Mouse (Mus musculus) heart, embryonic 12.5 days (tissue): ENCODE data around the gene C130050O18Rik. TPM values are rescaled to one million over a fixed set of nuclear protein-coding genes. Genes with fewer than 3 reads are reported as not detected.

Experiments
- ATAC-seq: fragments of 200-750 bp; cut with Nextera tagmentation; 2 replicates; pipeline ENCODE4 v1.8.0; 2017; ENCODE audit warnings: moderate TSS enrichment, moderate library complexity; ENCODE audit not compliant: insufficient number of reproducible peaks, low FRiP score
- H3K27ac ChIP-seq: fragments of 300-500 bp; sonication (generic); 2 replicates; pipeline ENCODE4 v1.5.1; 2016; ENCODE audit warnings: mild to moderate bottlenecking, moderate library complexity; ENCODE audit not compliant: poor library complexity, severe bottlenecking
- H3K27me3 ChIP-seq: fragments of 300-500 bp; sonication (generic); replicated peaks from 2 replicates; pipeline ENCODE4 v1.6.1; 2016; ENCODE audit warnings: mild to moderate bottlenecking, moderate library complexity
- H3K36me3 ChIP-seq: fragments of 300-500 bp; sonication (generic); 2 replicates; pipeline ENCODE4 v1.6.1; 2016; ENCODE audit warnings: mild to moderate bottlenecking, moderate library complexity
- H3K4me1 ChIP-seq: fragments of 300-500 bp; sonication (generic); replicated peaks from 2 replicates; pipeline ENCODE4 v1.6.1; 2016; ENCODE audit warnings: mild to moderate bottlenecking
- H3K4me2 ChIP-seq: fragments of 300-500 bp; sonication (generic); 2 replicates; pipeline ENCODE4 v1.6.1; 2016; ENCODE audit warnings: mild to moderate bottlenecking, moderate library complexity
- H3K4me3 ChIP-seq: fragments of 300-500 bp; sonication (generic); 2 replicates; pipeline ENCODE4 v1.5.1; 2016; ENCODE audit warnings: mild to moderate bottlenecking
- H3K9ac ChIP-seq: fragments of 300-500 bp; sonication (generic); 2 replicates; pipeline ENCODE4 v1.6.1; 2016; ENCODE audit warnings: mild to moderate bottlenecking, moderate library complexity
- H3K9me3 ChIP-seq: fragments of 300-500 bp; sonication (generic); replicated peaks from 2 replicates; pipeline ENCODE4 v1.6.1; 2016; ENCODE audit warnings: mild to moderate bottlenecking, moderate library complexity
- WGBS: fragments of 180-500 bp; shearing (Covaris S2); methylation state at CpG from one replicate; pipeline ENCODE4 v1.1.7; 2016; 5-methylcytosine and 5-hydroxymethylcytosine counted together
- polyA plus RNA-seq: library from polyadenylated mRNA; unstranded; fragments of >200 nt; fragmentation: Nextera tagmentation; extraction: Ambion mirVana; gene quantifications from 2 replicates; pipeline ENCODE4 v1.2.1, GENCODE M21; 2016

C130050O18Rik gene
- polyA plus RNA-seq, 1 experiment from 2014 or later = 0.10 TPM

DNA sequence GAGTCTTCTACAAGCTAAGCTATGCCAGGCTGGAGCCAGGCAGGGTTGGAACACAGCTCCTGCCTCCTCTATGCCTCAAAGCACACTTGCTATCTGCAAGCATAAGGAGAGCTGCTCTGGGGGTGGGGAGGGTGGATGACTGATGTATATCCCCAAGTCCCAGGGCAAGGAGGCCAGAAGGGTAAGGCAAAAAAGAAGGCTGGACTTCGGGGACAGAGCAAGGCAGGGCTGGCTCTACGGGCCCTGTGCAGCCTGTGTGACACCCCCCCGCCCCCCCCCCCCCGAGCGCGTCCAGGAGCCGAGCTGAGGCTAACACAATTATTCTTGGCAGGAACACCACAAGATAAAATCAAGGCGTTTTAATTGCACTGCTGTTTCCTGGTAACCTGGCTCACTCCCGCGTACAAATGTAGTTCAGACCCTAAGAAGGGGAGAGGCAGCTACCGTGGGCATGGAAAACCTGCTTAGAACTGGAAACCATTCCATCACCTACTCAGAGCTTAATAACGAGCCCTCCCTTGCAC lies 24.8 kb downstream of the C130050O18Rik start:
- Histone ChIP-seq H3K9ac (no peak overlapping the region), H3K27me3 (peaks cover 71% of the 10 kb centered on the region), H3K4me3 (no peak overlapping the region), H3K4me1 (peaks cover 15% of the 10 kb centered on the region), H3K9me3 (no peaks in the 10 kb centered on the region), H3K27ac (no peak overlapping the region), H3K4me2 (no peak overlapping the region), H3K36me3 (no peaks in the 10 kb centered on the region)
- ATAC-seq = no peak
- 44% methylated on average over 12 of the region's 12 CpGs for WGBS

GRCm38 (mm10) chr5:139432333-139432732 lies 27.3 kb downstream of the C130050O18Rik start:
- no peak overlapping the region for H3K27ac ChIP-seq
- no peaks in the 10 kb centered on the region for H3K36me3 ChIP-seq
- H3K4me3 ChIP-seq = no peak overlapping the region
- ATAC-seq = no peak
- H3K27me3 ChIP-seq = peaks cover 46% of the 10 kb centered on the region
- H3K4me1 ChIP-seq = peaks cover 15% of the 10 kb centered on the region
- no peak overlapping the region for H3K4me2 ChIP-seq
- 78% methylated on average over 6 of the region's 6 CpGs for WGBS
- H3K9me3 ChIP-seq = no peaks in the 10 kb centered on the region
- H3K9ac ChIP-seq = no peak overlapping the region

DNA sequence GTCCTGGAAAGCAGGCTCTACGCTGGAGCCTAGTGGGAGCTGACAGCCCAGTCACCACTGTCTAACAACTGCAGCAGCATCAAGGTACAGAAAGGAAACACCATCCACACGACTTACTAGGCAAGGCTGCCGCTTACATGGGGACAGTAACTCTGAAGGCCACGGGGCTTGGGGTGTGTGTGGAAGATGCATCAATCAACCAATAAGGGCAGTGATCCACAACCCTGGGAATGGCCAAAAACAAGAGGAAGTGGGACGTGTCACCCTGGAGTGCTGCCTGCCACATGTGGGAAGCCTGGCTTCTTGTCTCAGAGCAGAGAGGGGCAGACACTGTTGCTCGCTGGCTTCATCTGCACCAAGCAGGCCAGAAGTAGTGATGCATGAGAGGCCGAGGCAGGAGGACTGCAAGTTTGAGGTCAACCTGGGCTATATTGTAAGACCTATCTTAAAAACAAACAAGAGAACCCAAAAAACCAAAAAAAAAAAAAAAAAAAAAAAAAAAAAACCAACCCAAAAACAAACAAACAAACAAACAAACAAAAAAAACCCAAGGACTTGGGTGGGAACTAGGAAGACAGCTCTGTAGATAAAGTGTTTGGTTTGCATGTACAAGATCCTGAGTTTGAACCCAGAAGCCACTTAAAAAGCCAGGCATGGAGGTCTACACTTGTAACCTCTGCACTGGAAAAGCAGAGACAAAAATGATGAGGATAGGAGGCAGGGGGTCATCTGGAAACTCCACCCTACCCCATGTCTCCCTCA lies 27.8 kb downstream of the C130050O18Rik start:
- 73% methylated on average over 7 of the region's 7 CpGs for WGBS

DNA sequence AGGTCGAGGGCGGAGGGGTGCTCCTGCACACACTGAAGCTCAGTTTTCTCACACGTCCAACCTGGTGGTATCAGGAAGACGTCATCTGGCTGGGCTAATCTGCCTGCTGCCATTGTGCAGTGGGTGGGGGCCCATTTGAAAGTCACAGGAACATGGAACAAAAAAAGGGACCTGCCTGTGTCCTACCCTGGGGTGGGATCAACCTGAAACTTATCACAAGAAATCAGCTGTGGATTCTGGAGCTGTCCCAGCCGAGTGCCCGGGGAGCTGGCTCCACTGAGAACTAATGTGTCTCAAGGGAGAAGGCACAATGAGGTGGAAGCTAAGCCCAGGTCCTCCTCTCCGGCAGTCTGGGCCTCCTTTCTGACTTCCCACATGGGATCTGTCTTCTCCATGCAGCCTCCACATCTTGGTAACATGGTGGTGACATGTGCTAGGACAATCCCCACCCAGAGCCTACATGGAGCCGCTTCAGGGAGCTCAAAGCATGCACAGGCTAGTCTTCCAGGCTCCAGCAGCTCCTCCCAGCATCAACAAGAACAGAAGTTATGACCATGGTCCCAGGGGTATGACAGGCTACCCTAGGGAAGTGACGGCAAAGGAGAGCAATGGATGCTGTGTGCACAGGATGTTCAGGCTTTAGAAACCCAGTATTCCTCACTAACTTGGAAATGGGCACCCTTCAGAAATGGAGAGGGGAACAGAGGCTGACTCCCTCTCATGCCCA lies 28.9 kb downstream of the C130050O18Rik start:
- Histone ChIP-seq H3K36me3 (no peaks in the 10 kb centered on the region), H3K27me3 (peaks cover 41% of the 10 kb centered on the region), H3K9ac (no peak overlapping the region), H3K4me1 (peaks cover 12% of the 10 kb centered on the region), H3K27ac (no peak overlapping the region), H3K4me2 (no peak overlapping the region), H3K4me3 (no peak overlapping the region), H3K9me3 (no peaks in the 10 kb centered on the region)
- no peak for ATAC-seq
- 71% methylated on average over 9 of the region's 9 CpGs for WGBS

More for the DNA sequence above, 27.8 kb downstream of the C130050O18Rik start:
- Histone ChIP-seq H3K9me3 (no peaks in the 10 kb centered on the region), H3K27me3 (peaks cover 43% of the 10 kb centered on the region), H3K9ac (no peak overlapping the region), H3K36me3 (no peaks in the 10 kb centered on the region), H3K27ac (no peak overlapping the region), H3K4me1 (peaks cover 14% of the 10 kb centered on the region), H3K4me2 (no peak overlapping the region), H3K4me3 (no peak overlapping the region)
- ATAC-seq = no peak

DNA sequence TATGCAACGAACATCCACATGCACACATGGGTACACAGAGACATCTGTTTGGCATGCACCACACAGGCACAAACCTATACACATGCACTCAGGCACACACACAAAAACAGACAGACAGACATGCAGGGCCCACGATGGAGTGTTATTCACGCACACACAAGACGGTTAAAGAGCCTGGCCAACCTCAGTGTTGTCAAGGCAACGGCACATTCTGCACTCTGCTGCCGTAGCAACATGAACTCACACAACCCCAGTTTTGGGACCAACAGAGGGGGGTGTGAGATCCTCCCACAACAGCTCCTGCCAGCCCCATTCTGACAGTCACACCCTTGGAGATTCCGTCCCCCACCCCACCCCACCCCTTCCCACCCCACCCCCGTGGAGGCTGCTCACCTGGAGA lies 29.9 kb downstream of the C130050O18Rik start:
- H3K9me3 ChIP-seq = no peaks in the 10 kb centered on the region
- 74% methylated on average over 8 of the region's 8 CpGs for WGBS
- H3K4me3 ChIP-seq = no peak overlapping the region
- peaks cover 6% of the 10 kb centered on the region for H3K4me1 ChIP-seq
- H3K9ac ChIP-seq = no peak overlapping the region
- no peak for ATAC-seq
- H3K27me3 ChIP-seq = peaks cover 34% of the 10 kb centered on the region; the same call in 1 of the 2 replicates
- H3K36me3 ChIP-seq = no peaks in the 10 kb centered on the region
- no peak overlapping the region for H3K4me2 ChIP-seq
- H3K27ac ChIP-seq = no peak overlapping the region

GRCm38 (mm10) chr5:139437769-139438168 lies 32.7 kb downstream of the C130050O18Rik start:
- WGBS = 83% methylated on average over 4 of the region's 4 CpGs
- Histone ChIP-seq H3K27ac (no peak overlapping the region), H3K4me2 (no peak overlapping the region), H3K4me1 (no peaks in the 10 kb centered on the region), H3K9me3 (no peaks in the 10 kb centered on the region), H3K27me3 (peaks cover 20% of the 10 kb centered on the region), H3K4me3 (no peak overlapping the region), H3K36me3 (no peaks in the 10 kb centered on the region), H3K9ac (no peak overlapping the region)
- ATAC-seq = no peak

DNA sequence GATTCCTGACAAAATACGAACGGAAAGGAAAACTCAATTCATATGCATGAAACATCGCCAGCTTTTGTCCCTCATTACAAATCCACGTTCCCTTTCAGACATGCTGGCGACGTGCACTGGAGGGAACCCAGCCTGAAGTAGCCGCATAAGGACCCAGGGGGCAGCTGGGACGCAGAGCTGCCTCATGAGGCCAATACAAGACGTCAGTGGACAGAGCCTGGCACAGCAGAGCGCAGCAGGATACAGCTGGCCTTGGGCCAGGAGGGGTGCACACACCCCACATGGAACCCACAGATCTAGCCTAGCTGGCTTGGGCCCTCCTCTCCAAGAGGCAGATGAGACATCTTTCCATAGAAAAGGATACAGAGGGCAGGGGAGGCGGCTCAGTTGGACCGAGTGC lies 33.4 kb downstream of the C130050O18Rik start:
- peaks cover 19% of the 10 kb centered on the region for H3K27me3 ChIP-seq
- H3K27ac ChIP-seq = no peak overlapping the region
- H3K9me3 ChIP-seq = no peaks in the 10 kb centered on the region
- no peaks in the 10 kb centered on the region for H3K36me3 ChIP-seq
- no peak overlapping the region for H3K4me3 ChIP-seq
- 89% methylated on average over 12 of the region's 12 CpGs for WGBS
- no peak for ATAC-seq
- no peak overlapping the region for H3K9ac ChIP-seq
- H3K4me1 ChIP-seq = no peaks in the 10 kb centered on the region
- H3K4me2 ChIP-seq = no peak overlapping the region

DNA sequence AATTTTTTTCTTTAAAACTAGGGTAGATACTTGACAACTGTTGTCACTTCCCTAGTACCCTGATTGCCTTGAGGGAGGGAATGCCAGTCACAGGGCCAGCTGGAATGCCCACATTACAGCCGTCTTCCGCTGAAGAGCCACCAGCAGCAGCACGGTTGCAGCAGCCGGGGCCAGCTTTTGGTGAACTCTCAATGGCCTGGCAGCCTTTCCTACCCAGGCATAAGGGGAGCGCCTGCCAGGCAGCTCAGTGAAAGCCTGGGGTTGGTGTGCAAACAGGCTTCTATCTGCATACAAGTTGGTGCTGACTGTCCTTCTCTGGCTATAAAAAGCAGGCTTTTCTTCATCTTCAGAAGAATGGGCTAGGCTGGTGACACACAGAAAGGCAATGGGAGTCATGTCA lies 35.4 kb downstream of the C130050O18Rik start:
- no peak overlapping the region for H3K4me2 ChIP-seq
- WGBS = 86% methylated on average over 5 of the region's 5 CpGs
- no peaks in the 10 kb centered on the region for H3K36me3 ChIP-seq
- H3K9ac ChIP-seq = no peak overlapping the region
- H3K27me3 ChIP-seq = peaks cover 6% of the 10 kb centered on the region; the same call in 1 of the 2 replicates
- H3K9me3 ChIP-seq = no peaks in the 10 kb centered on the region
- H3K4me1 ChIP-seq = no peaks in the 10 kb centered on the region
- no peak overlapping the region for H3K4me3 ChIP-seq
- ATAC-seq = no peak
- H3K27ac ChIP-seq = no peak overlapping the region

DNA sequence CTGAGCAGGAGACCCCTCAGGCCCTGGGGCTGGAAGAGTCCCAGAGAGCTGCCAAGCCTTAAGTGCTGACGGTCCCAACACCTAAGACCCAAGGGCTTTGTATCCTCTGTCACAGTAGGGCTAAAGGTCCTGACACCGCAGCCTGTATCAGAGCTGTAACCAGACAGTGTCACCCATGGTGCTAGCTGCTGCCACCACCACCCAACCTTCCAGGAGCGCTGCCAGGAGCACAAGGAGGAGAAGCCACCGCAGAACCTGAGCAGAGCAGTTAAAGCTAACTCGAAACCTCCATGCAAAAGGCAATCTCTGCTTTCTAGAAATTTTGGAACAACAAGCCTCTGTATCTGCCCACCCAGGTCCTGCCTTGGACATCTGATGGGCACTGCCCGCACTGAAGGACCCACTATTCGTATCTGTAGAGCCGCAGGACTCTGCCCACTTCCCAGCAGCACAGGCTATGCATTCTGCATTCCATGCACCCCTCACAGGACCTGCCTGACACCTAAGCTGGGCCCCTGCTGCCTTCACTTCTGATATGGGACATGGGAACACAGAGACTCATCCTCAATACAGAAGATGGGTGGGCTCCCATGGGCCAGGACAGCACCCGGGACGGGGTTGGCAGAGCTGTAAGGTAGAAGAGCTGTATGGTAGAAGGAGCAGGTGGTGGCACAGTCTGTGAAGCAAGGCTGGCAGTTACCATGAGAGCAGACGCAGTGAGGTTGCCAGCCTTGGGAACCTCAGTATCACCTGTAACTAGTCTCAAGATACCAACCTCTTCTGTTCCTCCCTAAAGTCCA lies 36.0 kb downstream of the C130050O18Rik start:
- Histone ChIP-seq H3K27me3 (peaks cover 6% of the 10 kb centered on the region; the same call in 1 of the 2 replicates), H3K4me2 (no peak overlapping the region), H3K4me1 (no peaks in the 10 kb centered on the region), H3K9me3 (no peaks in the 10 kb centered on the region), H3K4me3 (no peak overlapping the region), H3K36me3 (no peaks in the 10 kb centered on the region), H3K27ac (no peak overlapping the region), H3K9ac (no peak overlapping the region)
- no peak for ATAC-seq
- WGBS = 83% methylated on average over 11 of the region's 11 CpGs

DNA sequence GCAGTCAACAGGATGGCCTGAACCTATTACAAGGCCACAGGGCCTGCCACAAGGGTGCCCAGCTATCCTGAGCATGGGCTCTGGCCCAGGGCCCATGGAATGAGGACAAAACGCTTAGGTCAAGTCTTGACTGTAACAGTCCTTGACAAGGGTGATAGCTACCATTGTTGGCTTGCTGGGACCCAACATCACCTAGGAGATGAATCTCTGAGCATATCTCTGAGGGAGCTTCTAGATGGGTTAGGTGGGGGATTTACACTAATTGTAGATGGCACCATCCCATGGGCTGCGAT lies 36.6 kb downstream of the C130050O18Rik start:
- Histone ChIP-seq H3K4me1 (no peaks in the 10 kb centered on the region), H3K4me3 (no peak overlapping the region), H3K4me2 (no peak overlapping the region), H3K27ac (no peak overlapping the region), H3K27me3 (peaks cover 6% of the 10 kb centered on the region; the same call in 1 of the 2 replicates), H3K36me3 (no peaks in the 10 kb centered on the region), H3K9me3 (no peaks in the 10 kb centered on the region), H3K9ac (no peak overlapping the region)
- 89% methylated on average over 2 of the region's 2 CpGs for WGBS
- no peak for ATAC-seq

GRCm38 (mm10) chr5:139442428-139442827 lies 37.3 kb downstream of the C130050O18Rik start:
- 83% methylated on average over 12 of the region's 12 CpGs for WGBS
- no peak for ATAC-seq
- H3K9ac ChIP-seq = no peak overlapping the region

More at GRCm38 (mm10) chr5:139442428-139442827, 37.3 kb downstream of the C130050O18Rik start:
- no peaks in the 10 kb centered on the region for H3K4me1 ChIP-seq
- peaks cover 6% of the 10 kb centered on the region; the same call in 1 of the 2 replicates for H3K27me3 ChIP-seq
- no peak overlapping the region for H3K27ac ChIP-seq
- no peaks in the 10 kb centered on the region for H3K9me3 ChIP-seq
- no peak overlapping the region for H3K4me3 ChIP-seq
- no peak overlapping the region for H3K4me2 ChIP-seq
- H3K36me3 ChIP-seq = no peaks in the 10 kb centered on the region
